Mouse (Mus musculus): ENCODE results near the gene Hectd4.
"Not testable (repeated sequence)": the region's sequence is repeated elsewhere in the genome, so short reads cannot be mapped to it uniquely, and the experiment has no call there.

GRCm38 (mm10) chr5:121227330-121227729 lies 7.3 kb downstream of the Hectd4 start:
- TF ChIP-seq CTCF (IDR thresholded peaks at IDR 0.05; ENCODE audit: borderline replicate concordance, control insufficient read depth, extremely low read depth, insufficient read depth, low read length, poor library complexity); POLR2A (IDR thresholded peaks at IDR 0.05; ENCODE audit: control insufficient read depth, extremely low read depth, insufficient read depth, low read length, poor library complexity): not testable (repeated sequence)

Measured in thymus, adult 2 months (tissue).